Mouse (Mus musculus): ENCODE measurements around the gene Pold2.

DNA sequence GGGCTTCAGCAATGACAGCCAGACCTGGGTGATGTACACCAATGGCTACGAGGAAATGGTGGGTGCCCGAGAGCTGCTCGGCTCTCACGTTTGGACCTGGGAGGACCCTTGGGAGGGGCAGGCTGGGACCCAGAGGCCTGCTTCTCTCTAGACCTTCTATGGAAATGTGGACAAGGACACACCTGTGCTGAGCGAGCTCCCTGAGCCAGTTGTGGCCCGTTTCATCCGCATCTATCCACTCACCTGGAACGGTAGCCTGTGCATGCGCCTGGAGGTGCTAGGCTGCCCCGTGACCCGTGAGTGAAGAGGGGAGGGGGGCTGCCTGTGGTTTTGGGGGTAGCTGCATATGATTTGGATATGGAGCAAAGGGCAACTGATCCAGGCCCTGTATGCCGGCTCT lies 9.8 kb downstream of the Pold2 start:
- TF ChIP-seq GATA1 (IDR thresholded peaks at IDR 0.05; ENCODE audit: borderline replicate concordance, low read length) (no peak), FLI1 (IDR thresholded peaks at IDR 0.05; ENCODE audit: low read length) (no peak)
